22 mouse cellular contexts compared by ENCODE assay signal in genomic region chr9:121752774-121753173, GRCm38 (mm10). TPM values are rescaled to one million over a fixed set of nuclear protein-coding genes. Genes with fewer than 3 reads are reported as not detected.
"Had no signal": no experiment of that assay in that cellular context is flagged by ENCODE, and none has a peak within 500 bp of the region (broad histone marks: within the 10 kb centered on the region; RNA-seq: fewer than 3 reads in every experiment).

No protein-coding gene starts in this region.

- DNase-seq: kidney, adult 2 months; kidney, postnatal 25 days; liver, embryonic 13.5 days; lung, adult 2 months; retina, postnatal 1 day; right cerebral cortex, postnatal 14 days; right cerebral cortex, postnatal 4 days; thymus, postnatal 25 days had no signal

- H3K4me1 ChIP-seq: liver, embryonic 13.5 days had no signal

- H3K9me3 ChIP-seq: limb, embryonic 12.5 days; limb, embryonic 15.5 days; liver, embryonic 13.5 days; midbrain, embryonic 12.5 days; midbrain, embryonic 15.5 days; neural tube, embryonic 13.5 days had no signal

- H3K9ac ChIP-seq: limb, embryonic 12.5 days; limb, embryonic 15.5 days; liver, embryonic 13.5 days; midbrain, embryonic 12.5 days; midbrain, embryonic 15.5 days; neural tube, embryonic 13.5 days had no signal

- H3K4me3 ChIP-seq: limb, embryonic 12.5 days; limb, embryonic 15.5 days; liver, embryonic 13.5 days; midbrain, embryonic 12.5 days; midbrain, embryonic 15.5 days; myocyte; neural tube, embryonic 13.5 days had no signal

- ATAC-seq: intestine, postnatal 0 days; midbrain, embryonic 15.5 days had no signal

- H3K27me3 ChIP-seq: limb, embryonic 12.5 days; limb, embryonic 15.5 days; midbrain, embryonic 12.5 days; midbrain, embryonic 15.5 days; neural tube, embryonic 13.5 days had no signal

- H3K4me2 ChIP-seq: limb, embryonic 12.5 days; limb, embryonic 15.5 days; liver, embryonic 13.5 days; midbrain, embryonic 12.5 days; midbrain, embryonic 15.5 days; neural tube, embryonic 13.5 days had no signal

- H3K27ac ChIP-seq: kidney, postnatal 0 days; limb, embryonic 12.5 days; limb, embryonic 15.5 days; liver, embryonic 13.5 days; macrophage; midbrain, embryonic 12.5 days; midbrain, embryonic 15.5 days; neural tube, embryonic 13.5 days; stomach, postnatal 0 days had no signal

RNA-seq across cellular contexts. Expression of gene Zfp651, which starts 6.4 kb away (rescaled TPM):
- total RNA-seq: megakaryocyte, adult 5-6 weeks; monocyte, adult 5-6 weeks; neutrophil, adult 5-6 weeks had no signal

RNA-seq across cellular contexts. Expression of gene Klhl40, which starts 24.6 kb away (rescaled TPM):
- total RNA-seq: megakaryocyte, adult 5-6 weeks; monocyte, adult 5-6 weeks; neutrophil, adult 5-6 weeks had no signal
- polyA plus RNA-seq: kidney, postnatal 0 days; macrophage had no signal

RNA-seq across cellular contexts. Expression of gene Hhatl, which starts 39.5 kb away (rescaled TPM):
- total RNA-seq: megakaryocyte, adult 5-6 weeks; monocyte, adult 5-6 weeks; neutrophil, adult 5-6 weeks had no signal
- polyA plus RNA-seq: kidney, embryonic 14.5 days; macrophage; midbrain, embryonic 12.5 days had no signal
